Mouse (Mus musculus): Measurements from ENCODE around the gene Trappc5. TPM values are rescaled to one million over a fixed set of nuclear protein-coding genes. Genes with fewer than 3 reads are reported as not detected.
A peak's percentile ranks its signal among the peaks of the same experiment; 100 is the strongest.

The Trappc5 gene
- polyA plus RNA-seq (2012; rRNA removed) (11.0 and 13.1 TPM in 2 replicates), polyA plus RNA-seq (2014; fragmentation: Nextera tagmentation; extraction: Ambion mirVana) (11.5 and 12.1 TPM in 2 replicates)

GRCm38 (mm10) chr8:3676131-3676992 is at the start of gene Trappc5:
Gene Trappc5 (plus strand): TSS chr8:3676299.
- ATAC-seq (ENCODE audit: insufficient read depth) (peak; percentile 91), DNase-seq (ENCODE audit: low read depth in 3 of 3, low spot score in 3 of 3) (peak; percentile 80 to 84 (median 84))
- TF ChIP-seq CTCF (IDR thresholded peaks at IDR 0.05; ENCODE audit: low read depth) (peak; percentile 97), EP300 (IDR thresholded peaks at IDR 0.05; ENCODE audit: low read depth) (no peak)
- Histone ChIP-seq H3K9ac (replicated peaks) (peak within 1 kb of the TSS; percentile 96), H3K4me3 (ENCODE audit: insufficient read depth in 1 of 2, low read depth in 2 of 2, low read length in 2 of 2) (peak within 1 kb of the TSS; percentile 90 to 97), H3K27me3 (ENCODE audit: control insufficient read depth, insufficient read depth, low read length) (no peaks in the 10 kb centered on the region), H3K27ac (peak within 1 kb of the TSS; percentile 73), H3K4me2 (ENCODE audit: low read depth) (peak within 1 kb of the TSS; percentile 92), H3K36me3 (replicated peaks; ENCODE audit: control insufficient read depth, insufficient read depth, low read depth) (peaks cover 11% of the 10 kb centered on the region), H3K4me1 (replicated peaks; ENCODE audit: control insufficient read depth in 2 of 2, insufficient read depth in 2 of 2, low read length in 1 of 2) (peaks cover 3 to 12% of the 10 kb centered on the region in 2 experiments), H3K9me3 (ENCODE audit: control insufficient read depth, low read length) (no peaks in the 10 kb centered on the region)
- WGBS (ENCODE audit: insufficient replicate concordance) = 2% methylated on average over 61 of the region's 61 CpGs

GRCm38 (mm10) chr8:3626971-3627370 is 49.1 kb upstream of the Trappc5 start:
- Histone ChIP-seq H3K4me1 (replicated peaks; ENCODE audit: control insufficient read depth in 2 of 2, insufficient read depth in 2 of 2, low read length in 1 of 2) (peaks cover 9 to 17% of the 10 kb centered on the region in 2 experiments; a peak in 3 of 4 replicates), H3K9ac (replicated peaks) (no peak overlapping the region), H3K27ac (no peak overlapping the region), H3K4me3 (ENCODE audit: insufficient read depth in 1 of 2, low read depth in 2 of 2, low read length in 2 of 2) (no peak overlapping the region), H3K4me2 (ENCODE audit: low read depth) (no peak overlapping the region), H3K9me3 (ENCODE audit: control insufficient read depth, low read length) (no peaks in the 10 kb centered on the region), H3K27me3 (ENCODE audit: control insufficient read depth, insufficient read depth, low read length) (no peaks in the 10 kb centered on the region; the same call in 1 of the 2 replicates), H3K36me3 (replicated peaks; ENCODE audit: control insufficient read depth, insufficient read depth, low read depth) (no peaks in the 10 kb centered on the region)
- TF ChIP-seq CTCF (IDR thresholded peaks at IDR 0.05; ENCODE audit: low read depth) (no peak), EP300 (IDR thresholded peaks at IDR 0.05; ENCODE audit: low read depth) (no peak)
- 19% methylated on average over 5 of the region's 5 CpGs for WGBS (ENCODE audit: insufficient replicate concordance)
- ATAC-seq (ENCODE audit: insufficient read depth) = no peak
- DNase-seq (ENCODE audit: low read depth in 3 of 3, low spot score in 3 of 3) = no peak

GRCm38 (mm10) chr8:3628014-3628413 is 48.1 kb upstream of the Trappc5 start:
- WGBS (ENCODE audit: insufficient replicate concordance) = 35% methylated on average over 5 of the region's 5 CpGs
- Histone ChIP-seq H3K9ac (replicated peaks) (no peak overlapping the region), H3K36me3 (replicated peaks; ENCODE audit: control insufficient read depth, insufficient read depth, low read depth) (no peaks in the 10 kb centered on the region), H3K4me1 (replicated peaks; ENCODE audit: control insufficient read depth in 2 of 2, insufficient read depth in 2 of 2, low read length in 1 of 2) (peaks cover 12 to 16% of the 10 kb centered on the region in 2 experiments; a peak in 3 of 4 replicates), H3K9me3 (ENCODE audit: control insufficient read depth, low read length) (no peaks in the 10 kb centered on the region), H3K4me3 (ENCODE audit: insufficient read depth in 1 of 2, low read depth in 2 of 2, low read length in 2 of 2) (no peak overlapping the region), H3K4me2 (ENCODE audit: low read depth) (no peak overlapping the region), H3K27ac (no peak overlapping the region), H3K27me3 (ENCODE audit: control insufficient read depth, insufficient read depth, low read length) (no peaks in the 10 kb centered on the region; the same call in 1 of the 2 replicates)
- DNase-seq (ENCODE audit: low read depth in 3 of 3, low spot score in 3 of 3) (no peak), ATAC-seq (ENCODE audit: insufficient read depth) (no peak)
- TF ChIP-seq EP300 (IDR thresholded peaks at IDR 0.05; ENCODE audit: low read depth) = no peak
- TF ChIP-seq CTCF (IDR thresholded peaks at IDR 0.05; ENCODE audit: low read depth) = peak; percentile 62

DNA sequence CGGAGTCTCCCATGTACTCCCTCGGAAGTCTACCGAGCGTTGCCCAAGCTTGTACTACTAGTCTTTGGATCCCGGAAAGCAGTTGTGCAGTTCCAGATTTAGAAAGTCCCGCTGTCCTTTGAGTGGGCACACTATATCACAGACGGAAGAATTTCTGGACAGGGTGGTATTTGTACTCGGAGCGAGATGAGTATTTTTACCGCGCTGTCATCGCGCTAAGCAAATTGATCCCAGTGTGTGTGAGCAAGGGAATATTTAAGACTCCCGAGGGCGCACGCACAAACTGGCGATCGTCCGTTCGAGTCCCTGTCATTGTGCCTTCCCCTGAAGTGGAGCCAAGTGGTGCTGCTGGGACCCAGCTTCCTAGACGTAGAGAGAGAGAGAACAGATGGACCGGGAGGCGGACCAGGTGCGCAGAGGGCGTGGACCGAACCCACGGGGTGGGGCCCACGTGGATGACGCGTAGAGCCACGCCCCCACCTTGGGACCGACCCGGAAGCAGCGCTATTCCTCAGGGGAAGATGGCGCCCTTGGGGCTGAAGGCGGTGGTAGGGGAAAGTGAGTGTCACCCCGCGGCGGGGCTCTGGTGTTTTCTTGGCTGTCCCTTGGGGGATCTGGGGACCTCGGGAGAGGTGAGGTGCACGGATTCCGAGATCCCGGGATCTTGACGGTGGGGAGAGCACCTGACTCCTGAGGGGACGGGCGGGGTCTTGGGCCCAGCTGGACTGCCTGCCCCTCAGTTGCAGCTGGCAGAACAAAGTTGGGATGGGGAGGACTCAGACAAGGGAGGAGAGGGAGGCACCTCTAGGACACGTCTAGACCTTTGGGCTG is 45.2 kb upstream of the Trappc5 start, which contains the start of gene Stxbp2:
Gene Stxbp2 (plus strand): TSS at position 309 of the 831 bp plus-strand sequence.
- no peaks in the 10 kb centered on the region for H3K9me3 ChIP-seq (ENCODE audit: control insufficient read depth, low read length)
- peaks cover 12 to 16% of the 10 kb centered on the region in 2 experiments; a peak in 3 of 4 replicates for H3K4me1 ChIP-seq (replicated peaks; ENCODE audit: control insufficient read depth in 2 of 2, insufficient read depth in 2 of 2, low read length in 1 of 2)
- DNase-seq (ENCODE audit: low read depth in 3 of 3, low spot score in 3 of 3) (peak; percentile 66 to 75 (median 71)), ATAC-seq (ENCODE audit: insufficient read depth) (peak; percentile 90)
- H3K27ac ChIP-seq = no peak within 1 kb of the TSS
- H3K27me3 ChIP-seq (ENCODE audit: control insufficient read depth, insufficient read depth, low read length) = no peaks in the 10 kb centered on the region; the same call in 1 of the 2 replicates
- H3K4me3 ChIP-seq (ENCODE audit: insufficient read depth in 1 of 2, low read depth in 2 of 2, low read length in 2 of 2) = peak within 1 kb of the TSS; percentile 69 to 89
- H3K36me3 ChIP-seq (replicated peaks; ENCODE audit: control insufficient read depth, insufficient read depth, low read depth) = peaks cover 3% of the 10 kb centered on the region
- 5% methylated on average over 47 of the region's 47 CpGs for WGBS (ENCODE audit: insufficient replicate concordance)
- H3K9ac ChIP-seq (replicated peaks) = peak within 1 kb of the TSS; percentile 63
- H3K4me2 ChIP-seq (ENCODE audit: low read depth) = peak within 1 kb of the TSS; percentile 83
- peak; percentile 27; the same call in 1 of the 2 replicates for TF ChIP-seq CTCF (IDR thresholded peaks at IDR 0.05; ENCODE audit: low read depth)
- TF ChIP-seq EP300 (IDR thresholded peaks at IDR 0.05; ENCODE audit: low read depth) = no peak

Measured in liver, embryonic 14.5 days (tissue).